Mouse (Mus musculus): ENCODE data around the gene Cd248. TPM values are rescaled to one million over a fixed set of nuclear protein-coding genes. Genes with fewer than 3 reads are reported as not detected.

Gene Cd248
- polyA plus RNA-seq, 1 experiment from 2014 or later: 30.6 TPM

DNA sequence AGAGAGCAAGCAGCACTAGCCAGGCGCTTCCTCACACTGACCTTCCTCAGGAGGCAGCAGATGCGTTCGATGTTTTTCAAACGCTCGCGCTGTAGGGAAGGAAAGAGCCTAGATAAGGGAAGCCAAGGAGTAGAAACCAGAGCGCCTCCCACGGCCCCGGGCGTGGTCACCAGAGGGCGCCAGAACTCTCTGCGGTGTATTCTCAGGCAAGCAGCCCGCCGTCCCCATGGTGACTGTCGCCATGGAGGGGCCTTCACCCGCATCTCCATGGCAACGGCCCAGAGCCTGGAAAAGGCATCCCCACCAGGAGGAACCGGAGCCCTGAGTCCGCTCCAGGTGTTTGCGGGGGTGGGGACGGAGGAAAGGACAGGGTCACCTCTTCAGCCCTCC lies 26.4 kb downstream of the Cd248 start:
- peak overlapping the region; percentile 47 for H3K4me2 ChIP-seq
- under 1% methylated on average over 21 of the region's 21 CpGs for WGBS

DNA sequence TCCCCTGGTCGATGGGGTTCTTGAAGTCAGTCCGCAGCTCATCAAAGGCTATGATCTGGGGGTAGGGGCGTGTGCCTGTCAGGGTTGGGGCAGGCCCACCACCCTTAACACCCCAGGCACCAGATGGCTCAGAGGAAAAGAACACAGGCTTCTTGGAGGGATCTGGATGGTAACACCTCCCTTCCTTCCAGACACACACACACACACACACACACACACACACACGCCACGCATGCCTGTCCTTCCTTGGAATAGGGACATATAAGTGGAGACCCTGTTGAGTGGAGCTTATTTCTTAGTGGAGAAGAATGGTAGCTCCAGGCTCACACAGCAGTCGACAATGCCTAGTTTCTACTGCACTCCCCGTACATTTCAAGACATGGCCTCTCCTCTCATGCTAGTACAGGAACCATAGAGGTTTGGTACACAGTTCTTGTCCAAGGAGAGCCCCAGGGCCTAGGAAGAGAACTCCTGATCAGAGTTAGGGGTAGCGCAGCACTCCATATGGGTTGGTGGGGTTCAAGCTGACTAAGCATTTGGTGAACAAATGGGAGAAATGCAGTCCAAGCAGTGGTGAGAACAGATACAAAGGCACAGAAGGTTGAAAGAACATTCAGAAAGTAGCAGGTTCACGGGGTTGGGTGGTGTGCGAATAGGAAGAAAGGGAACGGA lies 27.0 kb downstream of the Cd248 start:
- Histone ChIP-seq H3K4me1 (replicated peaks) (peaks cover 62% of the 10 kb centered on the region), H3K4me3 (replicated peaks) (peak overlapping the region; percentile 15; the same call in 1 of the 2 replicates), H3K27ac (peak overlapping the region; percentile 24; the same call in 1 of the 2 replicates), H3K9me3 (no peaks in the 10 kb centered on the region), H3K9ac (replicated peaks) (no peak overlapping the region; the same call in 1 of the 2 replicates), H3K4me2 (peak overlapping the region; percentile 47), H3K36me3 (peaks cover 46% of the 10 kb centered on the region), H3K27me3 (no peaks in the 10 kb centered on the region)
- ATAC-seq (ENCODE audit: insufficient number of reproducible peaks, insufficient read depth, low FRiP score, low TSS enrichment, low read depth): no peak
- 41% methylated on average over 11 of the region's 11 CpGs for WGBS

More for the DNA sequence above, 26.4 kb downstream of the Cd248 start:
- no peaks in the 10 kb centered on the region for H3K27me3 ChIP-seq
- H3K27ac ChIP-seq: peak overlapping the region; percentile 24; the same call in 1 of the 2 replicates
- peak overlapping the region; percentile 18; the same call in 1 of the 2 replicates for H3K9ac ChIP-seq (replicated peaks)
- no peaks in the 10 kb centered on the region for H3K9me3 ChIP-seq
- peaks cover 45% of the 10 kb centered on the region for H3K36me3 ChIP-seq
- peaks cover 57% of the 10 kb centered on the region for H3K4me1 ChIP-seq (replicated peaks)
- peak; percentile 29; the same call in 1 of the 2 replicates for ATAC-seq (ENCODE audit: insufficient number of reproducible peaks, insufficient read depth, low FRiP score, low TSS enrichment, low read depth)
- H3K4me3 ChIP-seq (replicated peaks): peak overlapping the region; percentile 15; the same call in 1 of the 2 replicates

DNA sequence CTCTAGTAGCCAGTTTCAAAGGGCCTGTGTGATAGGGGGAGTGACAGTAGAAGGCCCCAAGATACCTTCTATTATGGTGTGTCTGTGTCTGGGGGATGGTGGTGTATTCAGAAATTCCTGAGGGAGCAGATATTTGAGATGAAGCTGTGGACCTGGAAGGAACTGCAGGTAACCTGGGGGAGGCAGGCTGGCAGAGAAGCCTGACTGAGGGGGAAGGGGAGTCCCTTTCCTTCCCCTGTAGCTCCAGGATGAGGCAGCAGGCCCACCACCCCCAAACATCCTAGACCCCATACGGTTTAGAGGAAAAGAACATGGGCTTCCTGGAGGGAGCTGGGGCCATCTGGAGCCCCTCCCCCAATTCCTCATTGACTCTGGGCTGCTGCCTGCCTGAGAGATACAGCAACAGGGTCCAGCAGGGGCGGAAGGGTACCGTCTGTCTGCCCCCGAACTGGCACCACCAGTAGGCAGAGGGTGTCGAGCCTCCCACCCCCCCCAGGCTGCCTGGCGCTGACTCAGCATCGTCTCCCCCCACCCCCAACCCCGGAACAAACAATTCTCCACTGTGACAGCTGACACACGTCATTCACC lies 28.1 kb downstream of the Cd248 start:
- WGBS: 9% methylated on average over 9 of the region's 9 CpGs
- Histone ChIP-seq H3K9ac (replicated peaks) (no peak overlapping the region; the same call in 1 of the 2 replicates), H3K27ac (0 out of 2 replicates have a peak overlapping the region, but pooled peaks have one; percentile 29), H3K27me3 (no peaks in the 10 kb centered on the region), H3K4me1 (replicated peaks) (peaks cover 64% of the 10 kb centered on the region), H3K36me3 (peaks cover 49% of the 10 kb centered on the region), H3K4me2 (peak overlapping the region; percentile 98), H3K4me3 (replicated peaks) (peak overlapping the region; percentile 9; the same call in 1 of the 2 replicates), H3K9me3 (no peaks in the 10 kb centered on the region)
- no peak for ATAC-seq (ENCODE audit: insufficient number of reproducible peaks, insufficient read depth, low FRiP score, low TSS enrichment, low read depth)

DNA sequence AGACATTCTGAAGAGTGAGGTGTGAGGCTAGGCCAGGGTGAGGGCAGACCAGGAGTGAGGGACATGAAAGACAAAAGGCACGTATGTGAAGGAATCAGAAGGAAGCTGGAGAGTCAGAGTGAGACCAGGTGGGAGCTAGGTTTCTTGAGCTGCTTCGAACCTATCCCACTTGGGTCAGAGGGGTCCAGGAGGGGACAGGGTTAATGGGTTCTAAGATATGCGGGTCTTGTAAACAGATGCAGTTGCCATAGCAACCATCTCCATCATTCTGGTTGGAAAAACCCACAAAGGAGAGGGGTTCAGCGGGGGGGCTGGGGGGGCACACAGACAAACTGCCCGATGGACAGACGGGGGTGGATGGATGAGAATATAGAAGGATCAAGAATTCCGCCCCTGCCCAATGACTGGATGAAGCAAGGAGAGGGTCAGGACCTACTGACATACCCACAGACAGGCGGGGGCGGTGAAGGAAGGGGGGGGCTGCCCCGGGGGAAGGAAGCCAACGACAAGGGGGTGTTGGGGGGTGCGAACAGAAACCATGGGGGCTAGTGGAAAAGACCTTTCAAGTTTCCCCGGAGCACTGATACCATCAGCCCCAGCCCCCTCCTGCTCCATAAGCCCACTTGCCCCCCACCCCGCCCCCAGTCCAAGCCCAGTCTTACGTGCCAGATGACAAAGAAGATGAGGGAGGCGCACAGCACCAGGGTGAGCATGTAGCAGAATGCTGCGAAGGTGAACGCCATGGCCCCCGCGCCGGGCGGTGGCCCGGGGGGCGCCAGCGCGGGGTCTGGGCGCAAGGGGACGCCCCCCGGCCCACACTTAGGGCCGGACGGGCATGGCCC lies 29.9 kb downstream of the Cd248 start:
- 0 out of 2 replicates have a peak, but pooled peaks have one; percentile 10 for ATAC-seq (ENCODE audit: insufficient number of reproducible peaks, insufficient read depth, low FRiP score, low TSS enrichment, low read depth)
- Histone ChIP-seq H3K4me2 (peak overlapping the region; percentile 98), H3K4me3 (replicated peaks) (peak overlapping the region; percentile 80), H3K9ac (replicated peaks) (peak overlapping the region; percentile 91), H3K9me3 (no peaks in the 10 kb centered on the region), H3K4me1 (replicated peaks) (peaks cover 64% of the 10 kb centered on the region), H3K27ac (peak overlapping the region; percentile 72; the same call in 1 of the 2 replicates), H3K27me3 (no peaks in the 10 kb centered on the region), H3K36me3 (peaks cover 49% of the 10 kb centered on the region)
- WGBS: 4% methylated on average over 31 of the region's 31 CpGs

DNA sequence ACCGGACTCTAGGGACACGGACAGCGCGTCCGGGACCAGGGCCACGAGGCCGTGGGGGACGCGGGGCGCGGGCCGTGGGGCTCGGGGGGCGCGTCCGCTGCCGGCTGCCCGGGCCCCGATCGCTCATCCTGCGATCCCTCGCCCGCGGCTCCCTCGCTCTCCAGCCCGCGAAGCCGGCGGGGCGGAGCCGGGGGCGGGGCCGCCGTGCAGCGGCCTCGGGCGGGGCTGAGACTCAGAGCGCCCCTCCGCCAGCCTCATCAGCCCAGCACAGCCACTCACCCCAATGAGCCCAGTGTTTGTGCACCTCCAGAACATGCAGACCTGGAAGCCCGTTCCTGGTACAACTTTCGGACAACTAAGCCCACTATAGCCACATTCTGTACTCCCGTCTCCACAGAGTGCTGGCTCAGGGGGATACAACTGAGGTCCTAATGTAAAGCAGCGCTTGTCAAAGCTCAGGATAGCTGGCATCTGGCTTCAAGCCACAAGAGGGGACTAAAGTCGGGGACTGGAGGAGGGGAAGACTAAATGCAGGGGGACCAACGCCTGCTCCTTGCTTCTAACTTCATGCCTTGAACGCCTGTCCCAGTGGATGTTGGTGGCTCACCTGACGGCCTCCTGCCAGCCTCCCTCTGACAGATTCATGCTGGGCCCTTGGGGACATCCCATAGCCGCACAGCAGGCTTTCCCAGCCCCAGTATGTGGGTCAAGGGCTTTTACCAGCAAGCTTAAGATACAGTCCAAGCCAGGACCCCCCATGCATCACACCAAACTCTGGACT lies 30.7 kb downstream of the Cd248 start, which contains the start of gene Cnih2:
Gene Cnih2, minus strand, starts transcription at position 159 of the 781 bp plus-strand sequence.
- Histone ChIP-seq H3K27me3 (no peaks in the 10 kb centered on the region), H3K27ac (peak within 1 kb of the TSS; percentile 72), H3K9me3 (no peaks in the 10 kb centered on the region), H3K4me1 (replicated peaks) (peaks cover 64% of the 10 kb centered on the region), H3K36me3 (peaks cover 49% of the 10 kb centered on the region), H3K9ac (replicated peaks) (peak within 1 kb of the TSS; percentile 91), H3K4me2 (peak within 1 kb of the TSS; percentile 98), H3K4me3 (replicated peaks) (peak within 1 kb of the TSS; percentile 80)
- ATAC-seq (ENCODE audit: insufficient number of reproducible peaks, insufficient read depth, low FRiP score, low TSS enrichment, low read depth): peak; percentile 57
- 3% methylated on average over 48 of the region's 48 CpGs for WGBS

DNA sequence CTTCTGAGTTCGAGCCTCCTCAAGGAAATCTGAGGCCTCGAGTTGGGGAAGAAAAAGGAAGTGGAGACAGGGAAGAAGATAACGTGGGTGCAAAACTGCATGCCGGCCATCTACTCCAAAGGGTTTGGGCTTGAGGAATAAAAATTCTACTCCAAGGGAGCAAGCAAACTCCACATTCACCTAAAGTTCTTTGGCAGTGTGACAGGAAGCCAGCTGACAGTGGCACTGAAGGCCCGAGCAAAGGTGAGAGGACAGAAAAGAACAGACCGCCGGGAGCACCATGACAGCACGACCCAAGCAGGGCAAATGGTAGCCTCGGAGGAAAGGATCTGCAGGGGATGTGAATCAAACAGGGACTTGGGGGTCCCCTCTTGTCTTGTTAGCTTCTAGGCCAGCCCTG lies 38.2 kb downstream of the Cd248 start:
- peaks cover 75% of the 10 kb centered on the region for H3K36me3 ChIP-seq
- peak overlapping the region; percentile 95 for H3K27ac ChIP-seq
- peak overlapping the region; percentile 89 for H3K9ac ChIP-seq (replicated peaks)
- H3K27me3 ChIP-seq: no peaks in the 10 kb centered on the region
- peak overlapping the region; percentile 78 for H3K4me3 ChIP-seq (replicated peaks)
- H3K4me1 ChIP-seq (replicated peaks): peaks cover 15% of the 10 kb centered on the region
- peak overlapping the region; percentile 94 for H3K4me2 ChIP-seq
- ATAC-seq (ENCODE audit: insufficient number of reproducible peaks, insufficient read depth, low FRiP score, low TSS enrichment, low read depth): no peak
- H3K9me3 ChIP-seq: no peaks in the 10 kb centered on the region
- WGBS: 19% methylated on average over 9 of the region's 9 CpGs

DNA sequence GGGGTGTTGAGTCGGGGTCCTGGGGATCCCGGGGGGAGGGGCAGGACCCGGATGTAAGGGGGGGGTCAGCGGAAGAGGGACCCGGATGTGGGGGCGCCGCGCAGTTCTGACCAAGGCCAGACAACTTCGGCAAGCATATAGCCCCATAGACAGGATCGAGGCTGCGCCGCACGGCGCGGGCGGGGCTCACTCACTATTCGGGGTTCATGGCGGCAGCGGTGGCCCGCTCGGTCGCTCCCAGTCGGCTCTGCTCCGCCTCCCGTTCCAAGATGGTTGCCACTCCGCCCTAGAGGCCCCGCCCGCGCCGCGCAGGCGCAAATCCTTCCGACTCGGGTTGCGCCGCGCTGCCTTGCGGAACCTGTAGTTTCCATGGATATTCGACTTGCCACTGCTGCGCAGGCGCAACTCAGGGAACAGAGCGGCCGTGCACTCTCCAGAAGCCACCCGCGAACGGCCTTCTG lies 38.9 kb downstream of the Cd248 start, which contains the start of gene Rab1b:
Gene Rab1b, minus strand, starts transcription at position 342 of the 461 bp plus-strand sequence.
- Histone ChIP-seq H3K36me3 (peaks cover 75% of the 10 kb centered on the region), H3K4me3 (replicated peaks) (peak within 1 kb of the TSS; percentile 78), H3K27me3 (no peaks in the 10 kb centered on the region), H3K27ac (peak within 1 kb of the TSS; percentile 95), H3K9me3 (no peaks in the 10 kb centered on the region), H3K4me1 (replicated peaks) (peaks cover 15% of the 10 kb centered on the region), H3K4me2 (peak within 1 kb of the TSS; percentile 94), H3K9ac (replicated peaks) (peak within 1 kb of the TSS; percentile 89)
- ATAC-seq (ENCODE audit: insufficient number of reproducible peaks, insufficient read depth, low FRiP score, low TSS enrichment, low read depth): peak; percentile 87
- 0% methylated on average over 39 of the region's 46 CpGs for WGBS

DNA sequence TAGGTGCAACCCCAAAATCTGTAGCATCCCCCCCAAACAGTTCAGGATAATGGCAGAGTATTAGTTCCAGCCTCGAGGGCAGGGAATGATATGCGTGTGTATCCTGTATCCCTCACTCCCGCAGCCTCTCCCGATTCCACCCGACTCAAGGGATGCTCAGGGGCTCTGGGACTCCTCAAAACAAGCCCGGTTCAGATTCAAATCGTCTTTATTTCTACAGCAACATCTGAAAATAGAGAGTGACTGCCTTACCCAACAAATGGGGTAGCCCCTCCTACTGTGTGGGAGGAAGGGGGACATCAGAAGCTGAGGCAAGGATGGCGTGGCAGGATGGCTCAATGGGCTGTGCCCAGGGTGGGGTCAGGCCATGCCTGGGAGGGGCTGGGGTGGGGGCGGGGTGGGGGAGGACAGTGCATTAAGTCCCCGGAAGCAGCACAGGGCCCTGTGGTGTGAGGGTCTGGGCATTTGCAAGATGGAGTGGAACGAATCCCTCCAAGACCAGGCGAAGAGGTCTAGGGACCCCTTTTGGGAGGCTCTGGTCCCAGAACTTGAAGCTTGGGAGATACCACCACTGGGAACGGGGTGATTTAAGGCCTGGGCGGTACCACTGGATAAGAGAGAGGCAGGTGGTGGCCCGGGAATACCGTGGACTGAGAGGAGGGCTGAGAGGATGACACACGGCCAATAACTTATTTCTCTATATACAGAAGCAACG lies 39.8 kb downstream of the Cd248 start:
- no peak for ATAC-seq (ENCODE audit: insufficient number of reproducible peaks, insufficient read depth, low FRiP score, low TSS enrichment, low read depth)
- peak overlapping the region; percentile 94; the same call in 1 of the 2 replicates for H3K4me2 ChIP-seq
- WGBS: 75% methylated on average over 18 of the region's 18 CpGs
- no peaks in the 10 kb centered on the region for H3K27me3 ChIP-seq
- H3K27ac ChIP-seq: no peak overlapping the region
- peaks cover 15% of the 10 kb centered on the region for H3K4me1 ChIP-seq (replicated peaks)
- no peak overlapping the region for H3K4me3 ChIP-seq (replicated peaks)
- H3K9me3 ChIP-seq: no peaks in the 10 kb centered on the region
- no peak overlapping the region for H3K9ac ChIP-seq (replicated peaks)
- H3K36me3 ChIP-seq: peaks cover 75% of the 10 kb centered on the region

DNA sequence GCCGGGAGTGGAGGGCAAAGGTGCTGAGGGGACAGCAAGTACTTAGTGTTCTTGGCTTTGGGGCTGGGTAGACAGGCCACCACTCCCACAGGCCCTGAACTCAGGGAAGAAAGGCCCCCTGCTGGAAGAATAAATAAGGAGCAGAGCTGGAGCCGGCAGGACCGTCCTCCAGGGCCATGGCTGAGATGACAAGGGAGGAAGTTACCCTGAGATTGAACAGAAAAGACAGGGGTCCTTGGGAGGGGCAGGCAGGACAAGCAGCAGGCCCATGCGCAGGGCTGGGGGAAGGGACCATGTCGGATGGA lies 40.3 kb downstream of the Cd248 start:
- Histone ChIP-seq H3K9me3 (no peaks in the 10 kb centered on the region), H3K36me3 (peaks cover 75% of the 10 kb centered on the region), H3K27me3 (no peaks in the 10 kb centered on the region), H3K9ac (replicated peaks) (no peak overlapping the region; the same call in 1 of the 2 replicates), H3K27ac (no peak overlapping the region), H3K4me3 (replicated peaks) (no peak overlapping the region), H3K4me2 (no peak overlapping the region), H3K4me1 (replicated peaks) (peaks cover 15% of the 10 kb centered on the region)
- no peak for ATAC-seq (ENCODE audit: insufficient number of reproducible peaks, insufficient read depth, low FRiP score, low TSS enrichment, low read depth)
- 34% methylated on average over 5 of the region's 5 CpGs for WGBS

DNA sequence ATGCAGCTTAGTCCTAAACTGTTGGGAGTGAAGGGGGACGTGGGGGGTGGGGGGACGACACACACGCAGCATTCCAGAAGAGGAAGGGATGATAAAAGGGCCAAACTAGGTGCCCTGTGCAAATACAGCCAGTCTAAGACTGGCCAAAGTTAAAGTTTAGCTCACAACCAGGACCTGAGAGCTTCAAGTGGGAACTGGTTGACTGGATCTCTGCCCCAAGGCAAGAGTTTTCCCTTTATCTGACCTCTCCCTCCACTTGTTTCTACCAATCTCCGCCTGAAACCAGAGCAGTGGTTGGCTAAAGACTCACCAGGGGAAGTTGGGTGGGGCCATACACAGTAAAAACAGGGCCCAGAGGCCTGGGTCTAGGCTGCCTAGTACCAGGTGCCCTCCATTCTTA lies 40.8 kb downstream of the Cd248 start:
- Histone ChIP-seq H3K9me3 (no peaks in the 10 kb centered on the region), H3K27me3 (no peaks in the 10 kb centered on the region), H3K36me3 (peaks cover 75% of the 10 kb centered on the region), H3K9ac (replicated peaks) (no peak overlapping the region; the same call in 1 of the 2 replicates), H3K4me3 (replicated peaks) (no peak overlapping the region), H3K4me1 (replicated peaks) (peaks cover 15% of the 10 kb centered on the region), H3K27ac (no peak overlapping the region), H3K4me2 (no peak overlapping the region)
- WGBS: 65% methylated on average over 4 of the region's 4 CpGs
- ATAC-seq (ENCODE audit: insufficient number of reproducible peaks, insufficient read depth, low FRiP score, low TSS enrichment, low read depth): no peak

All from limb, embryonic 12.5 days (tissue).